Mouse (Mus musculus): ENCODE data around the gene Cers6. TPM values are rescaled to one million over a fixed set of nuclear protein-coding genes. Genes with fewer than 3 reads are reported as not detected.

Gene Cers6
- total RNA-seq, 2 experiments from 2014 or later = 91.3 to 95.4 TPM

GRCm38 (mm10) chr2:69149154-69149553 is 287.9 kb downstream of the Cers6 start:
- no peak for DNase-seq (ENCODE audit: low spot score in 2 of 2)

- DNase-seq (ENCODE audit: low spot score in 2 of 2) = no peak
These were observed 289.6 kb downstream of the Cers6 start for GRCm38 (mm10) chr2:69150841-69151240.

DNA sequence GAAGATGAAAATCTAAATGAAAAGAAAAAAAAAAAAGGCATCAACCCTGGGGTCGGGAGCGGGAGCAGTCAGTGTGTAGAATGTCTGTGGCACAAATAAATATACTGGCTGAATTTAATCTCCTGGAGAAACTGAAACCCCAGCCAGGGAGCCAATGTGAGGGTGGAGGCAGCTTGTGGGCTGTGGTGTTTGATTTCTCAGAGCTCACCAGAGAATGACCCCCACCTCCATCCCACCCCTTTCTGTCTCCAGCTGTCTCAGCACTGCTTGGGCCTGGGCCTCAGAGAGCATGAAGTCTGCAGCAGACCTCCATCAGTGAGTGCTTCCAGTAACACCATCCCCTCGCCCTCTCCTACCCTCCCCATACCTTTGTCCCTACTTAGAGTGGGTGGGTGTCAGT is 294.6 kb downstream of the Cers6 start:
- no peak for DNase-seq (ENCODE audit: low spot score in 2 of 2)

- DNase-seq (ENCODE audit: low spot score in 2 of 2) = no peak
These were observed 295.0 kb downstream of the Cers6 start for GRCm38 (mm10) chr2:69156283-69156682.

GRCm38 (mm10) chr2:69158907-69159306 is 297.7 kb downstream of the Cers6 start:
- DNase-seq (ENCODE audit: low spot score in 2 of 2) = no peak

Other genes with a start within 250 kb of the Cers6 start
- gene 4932414N04Rik, start 205.0 kb upstream of the Cers6 start, total RNA-seq (2021) = not detected